Mouse (Mus musculus) CH12.LX (cell line): ENCODE measurements around the gene Sgf29. TPM values are rescaled to one million over a fixed set of nuclear protein-coding genes. Genes with fewer than 3 reads are reported as not detected.

Experiments used
- DNase-seq: peaks from one replicate; pipeline ENCODE4 v3.0.0-alpha.2; 2013; ENCODE audit errors: extremely low read depth
- H3K27ac ChIP-seq: 2 replicates; pipeline ENCODE4 v1.5.1; 2012; ENCODE audit warnings: low read depth, mild to moderate bottlenecking, control low read depth, moderate library complexity; ENCODE audit not compliant: insufficient read depth
- H3K27me3 ChIP-seq: replicated peaks from 2 replicates; pipeline ENCODE3; 2012; ENCODE audit warnings: inconsistent platforms
- H3K36me3 ChIP-seq, 2 experiments: replicated peaks in 1 of 2; 2 replicates each; pipeline versions ENCODE3 to v1.6.1; 2012; ENCODE audit warnings: inconsistent platforms in 1 of 2, low read length in 1 of 2, mild to moderate bottlenecking in 1 of 2, mixed read lengths in 1 of 2, moderate library complexity in 1 of 2; ENCODE audit not compliant: control insufficient read depth in 1 of 2, insufficient read depth in 1 of 2
- H3K4me1 ChIP-seq, 2 experiments: 2 replicates each; pipeline ENCODE4 v1.6.1; 2012; ENCODE audit warnings: inconsistent platforms in 1 of 2, moderate library complexity in 1 of 2; ENCODE audit not compliant: insufficient read depth in 2 of 2, control insufficient read depth in 1 of 2
- H3K4me2 ChIP-seq: 2 replicates; pipeline ENCODE4 v1.6.1; 2012; ENCODE audit warnings: low read depth, mild to moderate bottlenecking, control low read depth; ENCODE audit not compliant: poor library complexity, insufficient read depth, severe bottlenecking
- H3K4me3 ChIP-seq, 3 experiments: fragments of 150-350 bp in 1 of 3; sonication (generic) in 1 of 3; replicated peaks in 1 of 3; 2 replicates each; pipeline versions ENCODE3 to v1.5.1; 2011 to 2012; ENCODE audit warnings: low read depth in 2 of 3, low read length in 2 of 3, mild to moderate bottlenecking in 2 of 3, moderate library complexity in 2 of 3, control low read depth in 1 of 3, improper control_type of control experiment in 1 of 3, inconsistent platforms in 1 of 3, mixed read lengths in 1 of 3; ENCODE audit not compliant: poor library complexity in 1 of 3
- H3K79me2 ChIP-seq: replicated peaks from 2 replicates; pipeline ENCODE4 v1.6.1; 2012; ENCODE audit warnings: mild to moderate bottlenecking, moderate library complexity; ENCODE audit not compliant: control insufficient read depth, poor library complexity, insufficient read depth, severe bottlenecking; ENCODE audit errors: extremely low read depth
- H3K9ac ChIP-seq: 2 replicates; pipeline ENCODE4 v1.6.1; 2012; ENCODE audit warnings: low read depth, mild to moderate bottlenecking, control low read depth, moderate library complexity; ENCODE audit not compliant: insufficient read depth
- H3K9me3 ChIP-seq: replicated peaks from 2 replicates; pipeline ENCODE3; 2012; ENCODE audit warnings: low read length, inconsistent platforms, mixed read lengths
- BHLHE40 ChIP-seq: IDR thresholded peaks from 2 replicates; pipeline ENCODE4 v1.6.1; 2011; ENCODE audit warnings: mild to moderate bottlenecking, low read depth, low read length, improper control_type of control experiment
- CHD2 ChIP-seq: IDR thresholded peaks from 2 replicates; pipeline ENCODE4 v1.6.1; 2011; ENCODE audit warnings: low read length, improper control_type of control experiment
- CTCF ChIP-seq, 2 experiments: IDR thresholded peaks in 1 of 2; conservative IDR thresholded peaks in 1 of 2; 2 replicates each; pipeline ENCODE4 v1.5.1; 2011 to 2012; ENCODE audit warnings: low read depth in 2 of 2, low read length in 2 of 2, improper control_type of control experiment in 1 of 2, inconsistent platforms in 1 of 2, mild to moderate bottlenecking in 1 of 2, moderate library complexity in 1 of 2
- ELF1 ChIP-seq: IDR thresholded peaks from 2 replicates; pipeline ENCODE4 v1.6.1; 2014; ENCODE audit warnings: low read depth, mild to moderate bottlenecking, inconsistent platforms, low read length, improper control_type of control experiment
- EP300 ChIP-seq: IDR thresholded peaks from 2 replicates; pipeline ENCODE4 v1.6.1; 2011; ENCODE audit warnings: low read length, improper control_type of control experiment
- ETS1 ChIP-seq: conservative IDR thresholded peaks from 2 replicates; pipeline ENCODE4 v1.6.1; 2012; ENCODE audit warnings: low read depth, mild to moderate bottlenecking, inconsistent platforms, low read length, improper control_type of control experiment, moderate library complexity
- GABPA ChIP-seq: IDR thresholded peaks from 2 replicates; pipeline ENCODE4 v1.6.1; 2012; ENCODE audit warnings: low read depth, low read length, improper control_type of control experiment, inconsistent platforms; ENCODE audit not compliant: insufficient replicate concordance
- JUN ChIP-seq: IDR thresholded peaks from 2 replicates; pipeline ENCODE4 v1.6.1; 2011; ENCODE audit warnings: low read depth, mild to moderate bottlenecking, low read length, improper control_type of control experiment, moderate library complexity; ENCODE audit not compliant: insufficient read depth
- JUND ChIP-seq: conservative IDR thresholded peaks from 2 replicates; pipeline ENCODE4 v1.6.1; 2011; ENCODE audit warnings: low read depth, low read length, improper control_type of control experiment
- KAT2A ChIP-seq: IDR thresholded peaks from 2 replicates; pipeline ENCODE4 v1.6.1; 2012; ENCODE audit warnings: low read length, improper control_type of control experiment, inconsistent platforms; ENCODE audit not compliant: insufficient replicate concordance
- MAX ChIP-seq: IDR thresholded peaks from 2 replicates; pipeline ENCODE4 v1.6.1; 2011; ENCODE audit warnings: low read length, improper control_type of control experiment
- MAZ ChIP-seq: IDR thresholded peaks from 2 replicates; pipeline ENCODE4 v1.6.1; 2012; ENCODE audit warnings: low read depth, mild to moderate bottlenecking, inconsistent platforms, low read length, improper control_type of control experiment, moderate library complexity
- MEF2A ChIP-seq: IDR thresholded peaks from 2 replicates; pipeline ENCODE4 v1.6.1; 2014; ENCODE audit warnings: low read depth, mild to moderate bottlenecking, inconsistent platforms, low read length, improper control_type of control experiment, borderline replicate concordance
- MYC ChIP-seq: IDR thresholded peaks from 2 replicates; pipeline ENCODE4 v1.6.1; 2011; ENCODE audit warnings: low read depth, mild to moderate bottlenecking, improper control_type of control experiment, low read length
- NRF1 ChIP-seq: IDR thresholded peaks from 2 replicates; pipeline ENCODE4 v1.6.1; 2014; ENCODE audit warnings: low read depth, mild to moderate bottlenecking, inconsistent platforms, low read length, improper control_type of control experiment, moderate library complexity
- POLR2A ChIP-seq: IDR thresholded peaks from 2 replicates; pipeline ENCODE4 v1.6.1; 2011; ENCODE audit warnings: low read depth, mild to moderate bottlenecking, improper control_type of control experiment, low read length
- RAD21 ChIP-seq: IDR thresholded peaks from 2 replicates; pipeline ENCODE4 v1.6.1; 2011; ENCODE audit warnings: low read depth, mild to moderate bottlenecking, low read length, improper control_type of control experiment, moderate library complexity
- RCOR1 ChIP-seq: conservative IDR thresholded peaks from 2 replicates; pipeline ENCODE4 v1.6.1; 2012; ENCODE audit warnings: low read depth, mild to moderate bottlenecking, inconsistent platforms, low read length, improper control_type of control experiment
- SIN3A ChIP-seq: IDR thresholded peaks from 2 replicates; pipeline ENCODE4 v1.6.1; 2012; ENCODE audit warnings: low read length, improper control_type of control experiment, inconsistent platforms
- TBP ChIP-seq: conservative IDR thresholded peaks from 2 replicates; pipeline ENCODE4 v1.6.1; 2011; ENCODE audit warnings: low read depth, low read length, improper control_type of control experiment
- UBTF ChIP-seq: IDR thresholded peaks from 2 replicates; pipeline ENCODE4 v1.6.1; 2012; ENCODE audit warnings: low read depth, mild to moderate bottlenecking, inconsistent platforms, low read length, improper control_type of control experiment, moderate library complexity
- USF1 ChIP-seq: IDR thresholded peaks from 2 replicates; pipeline ENCODE4 v1.6.1; 2014; ENCODE audit warnings: low read depth, mild to moderate bottlenecking, inconsistent platforms, low read length, improper control_type of control experiment
- ZKSCAN1 ChIP-seq: IDR thresholded peaks from 2 replicates; pipeline ENCODE4 v1.6.1; 2012; ENCODE audit warnings: low read depth, inconsistent platforms, low read length, improper control_type of control experiment, borderline replicate concordance
- ZNF384 ChIP-seq: IDR thresholded peaks from 2 replicates; pipeline ENCODE4 v1.6.1; 2012; ENCODE audit warnings: low read depth, low read length, improper control_type of control experiment, inconsistent platforms
- dilution Hi-C: fragments of 300-500 bp; cut with MboI; formaldehyde crosslinking; loops from 2 replicates; pipeline ENCODE4 v1.14.3; 2020; ENCODE audit warnings: low sequenced_read_pairs; ENCODE audit not compliant: extremely low pct_unique_long_range_greater_than_20kb, extremely low pct_ligation_motif_present
- in situ Hi-C: fragments of 300-500 bp; cut with MboI; formaldehyde crosslinking; loops from 3 replicates; pipeline ENCODE4 v1.14.3; 2019; ENCODE audit warnings: low sequenced_read_pairs, low pct_ligation_motif_present, low pct_unique_long_range_greater_than_20kb, mixed read lengths
- polyA plus RNA-seq: library from polyadenylated mRNA; unstranded; fragments of >175 nt; gene quantifications from 2 replicates; pipeline ENCODE4 v1.2.1, GENCODE M21; 2012; ENCODE audit warnings: low read depth; ENCODE audit not compliant: insufficient read length
- total RNA-seq, 2 experiments: library from RNA; depleted of rRNA; stranded (reverse); fragments of 300-350 nt in 1 of 2; fragments of >200 nt in 1 of 2; gene quantifications; 2 replicates each; pipeline ENCODE4 v1.2.3; 2012 to 2014

The Sgf29 gene
- total and polyA plus RNA-seq, 3 experiments = 20.5 to 71.7 (median 55.6) TPM

DNA sequence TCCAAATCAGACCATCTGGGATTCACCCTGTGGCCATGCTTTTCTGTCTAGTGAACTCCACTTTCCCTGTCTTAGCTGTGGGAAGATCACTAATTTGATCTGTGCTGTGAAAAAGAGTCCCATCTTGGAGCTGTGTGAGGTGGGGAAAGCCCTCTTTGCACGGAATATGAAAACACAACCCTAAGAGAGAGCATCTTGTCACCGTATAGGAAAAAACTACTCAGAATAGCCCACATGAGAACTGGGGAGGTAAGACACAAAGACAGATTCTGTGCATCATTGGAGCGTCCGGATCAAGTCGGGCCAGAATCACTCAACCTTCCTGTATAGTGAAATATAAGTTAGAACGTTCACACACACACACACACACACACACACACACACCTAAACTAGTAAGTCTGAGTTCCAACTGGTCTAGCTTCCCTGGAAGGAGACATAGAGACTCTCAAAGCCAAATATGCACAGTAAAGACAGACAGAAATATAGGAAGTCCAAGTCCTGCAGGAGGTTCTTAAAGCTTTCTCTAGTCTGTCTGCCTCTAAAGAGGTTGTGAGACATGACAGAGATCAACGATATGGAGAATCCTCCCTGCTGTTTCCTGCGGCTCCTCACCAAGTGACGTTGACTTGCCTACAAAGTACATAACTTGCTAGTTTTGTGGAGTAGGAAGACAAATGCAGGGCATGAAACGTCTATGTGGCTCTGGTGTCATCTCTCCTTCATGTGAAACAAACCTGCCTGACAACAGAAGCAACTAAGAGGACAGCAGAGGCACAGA is 59.3 kb downstream of the Sgf29 start (continued):
- TF ChIP-seq GABPA (no peak), ELF1 (no peak), UBTF (no peak), CHD2 (no peak)

DNA sequence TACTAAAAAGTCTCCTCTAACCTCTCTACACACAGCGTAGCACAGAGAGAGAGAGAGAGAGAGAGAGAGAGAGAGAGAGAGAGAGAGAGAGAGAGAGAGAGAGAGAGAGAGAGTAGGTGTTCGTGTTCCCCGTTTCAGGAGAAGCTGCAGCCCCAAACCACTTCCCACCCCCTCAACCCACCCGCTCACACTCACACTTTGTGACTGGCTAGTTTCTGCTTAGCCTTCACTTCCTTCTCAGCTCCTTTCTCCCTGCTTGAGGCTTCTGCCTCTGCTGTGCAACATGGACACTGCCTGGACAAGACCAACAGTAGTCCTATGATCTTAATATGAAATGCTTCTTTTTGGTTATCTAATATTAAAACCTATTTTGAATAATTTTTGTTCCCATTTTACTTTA is 61.2 kb downstream of the Sgf29 start:
- Histone ChIP-seq H3K9ac (no peak overlapping the region), H3K27ac (no peak overlapping the region), H3K4me1 (peaks cover 24 to 31% of the 10 kb centered on the region in 2 experiments)
- dilution Hi-C loops = no loop called here
- DNase-seq = no peak
- no peak for TF ChIP-seq ZNF384
- TF ChIP-seq MAX = no peak
- no peak for TF ChIP-seq EP300
- TF ChIP-seq ZKSCAN1 = no peak
- TF ChIP-seq KAT2A = no peak
- no peak for TF ChIP-seq TBP
- TF ChIP-seq CTCF (conservative IDR thresholded peaks at IDR 0.05 in 1 of 2, IDR thresholded peaks at IDR 0.05 in 1 of 2; ENCODE audit: low read depth in 2 of 2, low read length in 2 of 2) = no peak
- no peak for TF ChIP-seq MEF2A
- no peak for TF ChIP-seq RCOR1
- TF ChIP-seq MAZ = no peak
- TF ChIP-seq JUND = no peak
- no peak for TF ChIP-seq MYC
- no peak for TF ChIP-seq POLR2A
- TF ChIP-seq JUN = no peak
- TF ChIP-seq, all 38 proteins: peak for 0
- Histone ChIP-seq H3K4me2 (no peak overlapping the region), H3K36me3 (no peaks in the 10 kb centered on the region), H3K4me3 (no peak overlapping the region), H3K9me3 (peaks cover 6% of the 10 kb centered on the region), H3K27me3 (no peaks in the 10 kb centered on the region), H3K79me2 (no peaks in the 10 kb centered on the region)
- in situ Hi-C loops = no loop called here

DNA sequence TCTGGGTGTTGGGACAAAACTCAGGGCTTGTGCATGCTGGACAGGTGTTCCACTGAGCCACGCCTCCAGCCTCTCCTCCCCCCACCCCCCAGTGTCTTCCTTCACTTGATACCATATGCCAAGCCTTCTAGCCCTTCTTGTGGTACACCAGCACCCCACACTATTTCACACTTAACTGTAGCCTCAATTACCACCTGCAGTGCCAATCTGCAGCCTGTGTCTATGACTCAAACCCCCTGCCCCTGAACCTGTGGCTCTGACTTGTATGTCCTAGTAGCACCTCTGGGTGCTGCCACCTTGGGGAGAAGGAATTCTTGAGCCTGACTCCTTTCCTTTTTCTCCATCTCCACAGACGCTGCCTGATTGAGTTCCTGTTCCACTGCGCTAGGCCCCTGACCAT is 62.8 kb downstream of the Sgf29 start:
- Histone ChIP-seq H3K4me3 (no peak overlapping the region), H3K9me3 (peaks cover 6% of the 10 kb centered on the region), H3K9ac (no peak overlapping the region), H3K36me3 (no peaks in the 10 kb centered on the region), H3K27me3 (no peaks in the 10 kb centered on the region), H3K4me1 (peaks cover 15 to 18% of the 10 kb centered on the region in 2 experiments), H3K79me2 (no peaks in the 10 kb centered on the region), H3K4me2 (no peak overlapping the region)
- no peak for DNase-seq
- dilution Hi-C loops = no loop called here
- TF ChIP-seq TBP (no peak), MAX (no peak), USF1 (no peak), ZNF384 (no peak), ELF1 (no peak), MAZ (no peak), EP300 (no peak), BHLHE40 (no peak), ETS1 (no peak), SIN3A (no peak), RAD21 (no peak), NRF1 (no peak)
- TF ChIP-seq, all 38 proteins: peak for 0
- in situ Hi-C loops = no loop called here
- no peak overlapping the region for H3K27ac ChIP-seq
